Mouse (Mus musculus): ENCODE measurements around the gene Cmtm7. TPM values are rescaled to one million over a fixed set of nuclear protein-coding genes. Genes with fewer than 3 reads are reported as not detected.

The Cmtm7 gene
- polyA plus RNA-seq, 1 experiment, result 781 TPM

- peak; percentile 62 for DNase-seq
- H3K4me1 ChIP-seq (replicated peaks; ENCODE audit: control insufficient read depth, insufficient read depth, low read length), result peaks cover 68% of the 10 kb centered on the region
- H3K36me3 ChIP-seq (ENCODE audit: control insufficient read depth, insufficient read depth, low read length), result peaks cover 4% of the 10 kb centered on the region; the same call in 1 of the 2 replicates
- no peaks in the 10 kb centered on the region for H3K27me3 ChIP-seq (ENCODE audit: control insufficient read depth, insufficient read depth, low read length)
- H3K27ac ChIP-seq (ENCODE audit: control insufficient read depth, insufficient read depth, low read length), result peak overlapping the region; percentile 81
- no peak for TF ChIP-seq POLR2A (IDR thresholded peaks at IDR 0.05; ENCODE audit: control insufficient read depth, extremely low read depth, insufficient read depth, low read length, poor library complexity)
- TF ChIP-seq CTCF (IDR thresholded peaks at IDR 0.05; ENCODE audit: borderline replicate concordance, control insufficient read depth, extremely low read depth, insufficient read depth, low read length, poor library complexity), result no peak
- peak overlapping the region; percentile 41 for H3K4me3 ChIP-seq (ENCODE audit: control insufficient read depth, insufficient read depth, low read length)
- WGBS, result 2% methylated on average over 4 of the region's 4 CpGs
These were observed 6.4 kb downstream of the Cmtm7 start for GRCm38 (mm10) chr9:114775272-114775671.

- H3K4me3 ChIP-seq (ENCODE audit: control insufficient read depth, insufficient read depth, low read length), result peak overlapping the region; percentile 41; the same call in 1 of the 2 replicates
- DNase-seq, result no peak
- peak overlapping the region; percentile 81 for H3K27ac ChIP-seq (ENCODE audit: control insufficient read depth, insufficient read depth, low read length)
- H3K36me3 ChIP-seq (ENCODE audit: control insufficient read depth, insufficient read depth, low read length), result peaks cover 4% of the 10 kb centered on the region; the same call in 1 of the 2 replicates
- H3K4me1 ChIP-seq (replicated peaks; ENCODE audit: control insufficient read depth, insufficient read depth, low read length), result peaks cover 67% of the 10 kb centered on the region
- H3K27me3 ChIP-seq (ENCODE audit: control insufficient read depth, insufficient read depth, low read length), result no peaks in the 10 kb centered on the region
- no peak for TF ChIP-seq CTCF (IDR thresholded peaks at IDR 0.05; ENCODE audit: borderline replicate concordance, control insufficient read depth, extremely low read depth, insufficient read depth, low read length, poor library complexity)
- WGBS, result 21% methylated on average over 6 of the region's 6 CpGs
These were observed 7.0 kb downstream of the Cmtm7 start for GRCm38 (mm10) chr9:114774629-114775028.

- Histone ChIP-seq H3K4me1 (replicated peaks; ENCODE audit: control insufficient read depth, insufficient read depth, low read length) (peaks cover 50% of the 10 kb centered on the region), H3K36me3 (ENCODE audit: control insufficient read depth, insufficient read depth, low read length) (peaks cover 4% of the 10 kb centered on the region; the same call in 1 of the 2 replicates), H3K27ac (ENCODE audit: control insufficient read depth, insufficient read depth, low read length) (no peak overlapping the region), H3K4me3 (ENCODE audit: control insufficient read depth, insufficient read depth, low read length) (no peak overlapping the region), H3K27me3 (ENCODE audit: control insufficient read depth, insufficient read depth, low read length) (no peaks in the 10 kb centered on the region)
- whole genome bisulfite sequencing, result 80% methylated on average over 7 of the region's 7 CpGs
- TF ChIP-seq POLR2A (IDR thresholded peaks at IDR 0.05; ENCODE audit: control insufficient read depth, extremely low read depth, insufficient read depth, low read length, poor library complexity), result no peak
- no peak for TF ChIP-seq CTCF (IDR thresholded peaks at IDR 0.05; ENCODE audit: borderline replicate concordance, control insufficient read depth, extremely low read depth, insufficient read depth, low read length, poor library complexity)
- DNase-seq, result no peak
These were observed 10.1 kb downstream of the Cmtm7 start for GRCm38 (mm10) chr9:114771565-114771964.

- H3K27ac ChIP-seq (ENCODE audit: control insufficient read depth, insufficient read depth, low read length), result no peak overlapping the region
These were observed 11.4 kb downstream of the Cmtm7 start for GRCm38 (mm10) chr9:114770224-114770623.

GRCm38 (mm10) chr9:114768066-114768465 lies 13.6 kb downstream of the Cmtm7 start:
- no peak for TF ChIP-seq POLR2A (IDR thresholded peaks at IDR 0.05; ENCODE audit: control insufficient read depth, extremely low read depth, insufficient read depth, low read length, poor library complexity)
- TF ChIP-seq CTCF (IDR thresholded peaks at IDR 0.05; ENCODE audit: borderline replicate concordance, control insufficient read depth, extremely low read depth, insufficient read depth, low read length, poor library complexity), result no peak
- 76% methylated on average over 10 of the region's 10 CpGs for WGBS
- no peak for DNase-seq
- H3K4me1 ChIP-seq (replicated peaks; ENCODE audit: control insufficient read depth, insufficient read depth, low read length), result peaks cover 22% of the 10 kb centered on the region
- no peak overlapping the region for H3K27ac ChIP-seq (ENCODE audit: control insufficient read depth, insufficient read depth, low read length)
- no peaks in the 10 kb centered on the region for H3K27me3 ChIP-seq (ENCODE audit: control insufficient read depth, insufficient read depth, low read length)
- H3K36me3 ChIP-seq (ENCODE audit: control insufficient read depth, insufficient read depth, low read length), result peaks cover 4% of the 10 kb centered on the region; the same call in 1 of the 2 replicates
- H3K4me3 ChIP-seq (ENCODE audit: control insufficient read depth, insufficient read depth, low read length), result no peak overlapping the region

More at GRCm38 (mm10) chr9:114770224-114770623, 11.4 kb downstream of the Cmtm7 start:
- WGBS, result 20% methylated on average over 4 of the region's 4 CpGs
- no peak for TF ChIP-seq CTCF (IDR thresholded peaks at IDR 0.05; ENCODE audit: borderline replicate concordance, control insufficient read depth, extremely low read depth, insufficient read depth, low read length, poor library complexity)
- TF ChIP-seq POLR2A (IDR thresholded peaks at IDR 0.05; ENCODE audit: control insufficient read depth, extremely low read depth, insufficient read depth, low read length, poor library complexity), result no peak
- DNase-seq, result peak; percentile 40
- no peaks in the 10 kb centered on the region for H3K27me3 ChIP-seq (ENCODE audit: control insufficient read depth, insufficient read depth, low read length)
- peaks cover 4% of the 10 kb centered on the region; the same call in 1 of the 2 replicates for H3K36me3 ChIP-seq (ENCODE audit: control insufficient read depth, insufficient read depth, low read length)
- peaks cover 38% of the 10 kb centered on the region for H3K4me1 ChIP-seq (replicated peaks; ENCODE audit: control insufficient read depth, insufficient read depth, low read length)
- H3K4me3 ChIP-seq (ENCODE audit: control insufficient read depth, insufficient read depth, low read length), result no peak overlapping the region

GRCm38 (mm10) chr9:114767507-114767906 lies 14.1 kb downstream of the Cmtm7 start:
- Histone ChIP-seq H3K4me1 (replicated peaks; ENCODE audit: control insufficient read depth, insufficient read depth, low read length) (peaks cover 22% of the 10 kb centered on the region), H3K27ac (ENCODE audit: control insufficient read depth, insufficient read depth, low read length) (no peak overlapping the region), H3K4me3 (ENCODE audit: control insufficient read depth, insufficient read depth, low read length) (no peak overlapping the region), H3K27me3 (ENCODE audit: control insufficient read depth, insufficient read depth, low read length) (no peaks in the 10 kb centered on the region), H3K36me3 (ENCODE audit: control insufficient read depth, insufficient read depth, low read length) (peaks cover 4% of the 10 kb centered on the region; the same call in 1 of the 2 replicates)
- no peak for DNase-seq
- 88% methylated on average over 2 of the region's 2 CpGs for WGBS
- TF ChIP-seq CTCF (IDR thresholded peaks at IDR 0.05; ENCODE audit: borderline replicate concordance, control insufficient read depth, extremely low read depth, insufficient read depth, low read length, poor library complexity) (no peak), POLR2A (IDR thresholded peaks at IDR 0.05; ENCODE audit: control insufficient read depth, extremely low read depth, insufficient read depth, low read length, poor library complexity) (no peak)

- peaks cover 9% of the 10 kb centered on the region for H3K36me3 ChIP-seq (ENCODE audit: control insufficient read depth, insufficient read depth, low read length)
- H3K27me3 ChIP-seq (ENCODE audit: control insufficient read depth, insufficient read depth, low read length), result no peaks in the 10 kb centered on the region
- 94% methylated on average over 13 of the region's 13 CpGs for WGBS
- TF ChIP-seq CTCF (IDR thresholded peaks at IDR 0.05; ENCODE audit: borderline replicate concordance, control insufficient read depth, extremely low read depth, insufficient read depth, low read length, poor library complexity) (no peak), POLR2A (IDR thresholded peaks at IDR 0.05; ENCODE audit: control insufficient read depth, extremely low read depth, insufficient read depth, low read length, poor library complexity) (no peak)
- H3K4me3 ChIP-seq (ENCODE audit: control insufficient read depth, insufficient read depth, low read length), result no peak overlapping the region
- DNase-seq, result no peak
- H3K27ac ChIP-seq (ENCODE audit: control insufficient read depth, insufficient read depth, low read length), result no peak overlapping the region
- H3K4me1 ChIP-seq (replicated peaks; ENCODE audit: control insufficient read depth, insufficient read depth, low read length), result peaks cover 22% of the 10 kb centered on the region
These were observed 14.6 kb downstream of the Cmtm7 start for GRCm38 (mm10) chr9:114767030-114767429.
